Mouse (Mus musculus) heart, adult 8-10 months (tissue): Measurements from ENCODE around the gene Mettl8. TPM values are rescaled to one million over a fixed set of nuclear protein-coding genes. Genes with fewer than 3 reads are reported as not detected.

Experiments used
- DNase-seq: peaks from one replicate; pipeline ENCODE4 v3.0.0; 2022; ENCODE audit warnings: low spot score
- total RNA-seq, 4 experiments: library from RNA; stranded (reverse); gene quantifications; 2 replicates each; pipeline ENCODE4 v1.2.4; 2022

Mettl8 gene
- total RNA-seq, 4 experiments from 2014 or later, result 4.0 to 6.1 (median 5.8) TPM

GRCm38 (mm10) chr2:71033987-71034386 lies 21.4 kb downstream of the Mettl8 start:
- DNase-seq, result peak; percentile 43

- no peak for DNase-seq
These were observed 22.4 kb downstream of the Mettl8 start for GRCm38 (mm10) chr2:71033014-71033413.

GRCm38 (mm10) chr2:71031973-71032794 lies 23.2 kb downstream of the Mettl8 start:
- no peak for DNase-seq

- no peak for DNase-seq
These were observed 24.7 kb downstream of the Mettl8 start for GRCm38 (mm10) chr2:71030663-71031062.

GRCm38 (mm10) chr2:71027631-71028030 lies 27.8 kb downstream of the Mettl8 start:
- DNase-seq, result no peak

- DNase-seq, result no peak
These were observed 28.6 kb downstream of the Mettl8 start for GRCm38 (mm10) chr2:71026787-71027186.

- no peak for DNase-seq
These were observed 29.6 kb downstream of the Mettl8 start for GRCm38 (mm10) chr2:71025576-71026315.

GRCm38 (mm10) chr2:71023986-71024385 lies 31.4 kb downstream of the Mettl8 start:
- DNase-seq, result no peak

- no peak for DNase-seq
These were observed 32.4 kb downstream of the Mettl8 start for GRCm38 (mm10) chr2:71022991-71023390.

GRCm38 (mm10) chr2:71020674-71021073 lies 34.7 kb downstream of the Mettl8 start:
- DNase-seq, result no peak

GRCm38 (mm10) chr2:71019704-71020375 lies 35.5 kb downstream of the Mettl8 start:
- no peak for DNase-seq

GRCm38 (mm10) chr2:71019277-71019676 lies 36.1 kb downstream of the Mettl8 start:
- DNase-seq, result no peak

- no peak for DNase-seq
These were observed 41.9 kb downstream of the Mettl8 start for GRCm38 (mm10) chr2:71013521-71013920.

- DNase-seq, result no peak
These were observed 43.6 kb downstream of the Mettl8 start for GRCm38 (mm10) chr2:71011816-71012215.

GRCm38 (mm10) chr2:71004354-71004753 lies 51.0 kb downstream of the Mettl8 start:
- no peak for DNase-seq

- no peak for DNase-seq
These were observed 52.9 kb downstream of the Mettl8 start for GRCm38 (mm10) chr2:71002509-71002908.

- DNase-seq, result no peak
These were observed 56.6 kb downstream of the Mettl8 start for GRCm38 (mm10) chr2:70998771-70999170.

GRCm38 (mm10) chr2:70996438-70996837 lies 58.9 kb downstream of the Mettl8 start:
- no peak for DNase-seq

GRCm38 (mm10) chr2:70995900-70996299 lies 59.5 kb downstream of the Mettl8 start:
- no peak for DNase-seq

- no peak for DNase-seq
These were observed 61.6 kb downstream of the Mettl8 start for GRCm38 (mm10) chr2:70993740-70994139.

- DNase-seq, result no peak
These were observed 62.7 kb downstream of the Mettl8 start for GRCm38 (mm10) chr2:70992715-70993114.

- DNase-seq, result peak; percentile 72
These were observed 65.2 kb downstream of the Mettl8 start for GRCm38 (mm10) chr2:70990196-70990595.
